Mouse (Mus musculus) intestine, embryonic 15.5 days (tissue): ENCODE results near the gene Triobp. TPM values are rescaled to one million over a fixed set of nuclear protein-coding genes. Genes with fewer than 3 reads are reported as not detected.

Source experiments
- ATAC-seq: fragments of 200-750 bp; cut with Nextera tagmentation; 2 replicates; pipeline ENCODE4 v1.8.0; 2017; ENCODE audit warnings: moderate TSS enrichment, moderate library complexity
- H3K27ac ChIP-seq: fragments of 300-500 bp; sonication (generic); 2 replicates; pipeline ENCODE4 v1.5.1; 2015; ENCODE audit warnings: mild to moderate bottlenecking, inconsistent platforms
- H3K27me3 ChIP-seq: fragments of 300-500 bp; sonication (generic); replicated peaks from 2 replicates; pipeline ENCODE4 v1.6.1; 2015; ENCODE audit warnings: inconsistent platforms
- H3K36me3 ChIP-seq: fragments of 300-500 bp; sonication (generic); 2 replicates; pipeline ENCODE4 v1.6.1; 2015; ENCODE audit warnings: inconsistent platforms
- H3K4me1 ChIP-seq: fragments of 300-500 bp; sonication (generic); replicated peaks from 2 replicates; pipeline ENCODE4 v1.6.1; 2015; ENCODE audit warnings: inconsistent platforms
- H3K4me2 ChIP-seq: fragments of 300-500 bp; sonication (generic); replicated peaks from 2 replicates; pipeline ENCODE4 v1.6.1; 2015; ENCODE audit warnings: mild to moderate bottlenecking, inconsistent platforms
- H3K4me3 ChIP-seq: fragments of 300-500 bp; sonication (generic); replicated peaks from 2 replicates; pipeline ENCODE4 v1.5.1; 2015; ENCODE audit warnings: inconsistent platforms
- H3K9ac ChIP-seq: fragments of 300-500 bp; sonication (generic); 2 replicates; pipeline ENCODE4 v1.6.1; 2015; ENCODE audit warnings: inconsistent platforms
- H3K9me3 ChIP-seq: fragments of 300-500 bp; sonication (generic); 2 replicates; pipeline ENCODE4 v1.6.1; 2016; ENCODE audit warnings: inconsistent platforms
- WGBS: fragments of 180-500 bp; shearing (Covaris S2); methylation state at CpG from one replicate; pipeline ENCODE4 v1.1.7; 2015; 5-methylcytosine and 5-hydroxymethylcytosine counted together
- polyA plus RNA-seq: library from polyadenylated mRNA; unstranded; fragments of >200 nt; fragmentation: Nextera tagmentation; extraction: Ambion mirVana; gene quantifications from 2 replicates; pipeline ENCODE4 v1.2.1, GENCODE M21; 2015

Triobp gene
- polyA plus RNA-seq, 1 experiment from 2014 or later, result 51.5 TPM

GRCm38 (mm10) chr15:79044837-79045236 lies 97.3 kb downstream of the Triobp start:
- Histone ChIP-seq H3K36me3 (no peaks in the 10 kb centered on the region), H3K4me1 (peaks cover 39% of the 10 kb centered on the region), H3K27ac (peak overlapping the region; percentile 58), H3K27me3 (peaks cover 28% of the 10 kb centered on the region), H3K4me2 (peak overlapping the region; percentile 15; the same call in 1 of the 2 replicates), H3K9me3 (no peaks in the 10 kb centered on the region), H3K9ac (no peak overlapping the region), H3K4me3 (no peak overlapping the region)
- peak; percentile 83 for ATAC-seq
- 12% methylated on average over 4 of the region's 4 CpGs for whole genome bisulfite sequencing

- WGBS, result 49% methylated on average over 4 of the region's 4 CpGs
- peaks cover 5% of the 10 kb centered on the region; the same call in 1 of the 2 replicates for H3K27me3 ChIP-seq
- H3K36me3 ChIP-seq, result peaks cover 5% of the 10 kb centered on the region
- peaks cover 27% of the 10 kb centered on the region for H3K4me1 ChIP-seq
- H3K9me3 ChIP-seq, result no peaks in the 10 kb centered on the region
- H3K4me3 ChIP-seq, result no peak overlapping the region
- no peak for ATAC-seq
- no peak overlapping the region for H3K4me2 ChIP-seq
- no peak overlapping the region for H3K27ac ChIP-seq
- H3K9ac ChIP-seq, result no peak overlapping the region
Observed at GRCm38 (mm10) chr15:79048186-79048585, 100.7 kb downstream of the Triobp start.

- peaks cover 25% of the 10 kb centered on the region for H3K36me3 ChIP-seq
- no peak overlapping the region for H3K4me3 ChIP-seq
- H3K27ac ChIP-seq, result peak overlapping the region; percentile 70; the same call in 1 of the 2 replicates
- WGBS, result 62% methylated on average over 9 of the region's 9 CpGs
- no peak overlapping the region for H3K9ac ChIP-seq
- no peaks in the 10 kb centered on the region for H3K9me3 ChIP-seq
- H3K4me1 ChIP-seq, result peaks cover 14% of the 10 kb centered on the region
- no peak overlapping the region for H3K4me2 ChIP-seq
- H3K27me3 ChIP-seq, result no peaks in the 10 kb centered on the region
- ATAC-seq, result peak; percentile 16
Observed at GRCm38 (mm10) chr15:79050160-79050845, 102.8 kb downstream of the Triobp start.

GRCm38 (mm10) chr15:79050964-79051363 lies 103.4 kb downstream of the Triobp start:
- H3K9ac ChIP-seq, result 0 out of 2 replicates have a peak overlapping the region, but pooled peaks have one; percentile 6
- H3K4me3 ChIP-seq, result no peak overlapping the region
- peak; percentile 11; the same call in 1 of the 2 replicates for ATAC-seq
- peak overlapping the region; percentile 70 for H3K27ac ChIP-seq
- peak overlapping the region; percentile 10; the same call in 1 of the 2 replicates for H3K4me2 ChIP-seq
- 77% methylated on average over 2 of the region's 2 CpGs for WGBS
- H3K27me3 ChIP-seq, result no peaks in the 10 kb centered on the region
- peaks cover 11% of the 10 kb centered on the region for H3K4me1 ChIP-seq
- H3K9me3 ChIP-seq, result no peaks in the 10 kb centered on the region
- peaks cover 31% of the 10 kb centered on the region for H3K36me3 ChIP-seq

GRCm38 (mm10) chr15:79051461-79052360 lies 104.2 kb downstream of the Triobp start:
- Histone ChIP-seq H3K4me1 (peaks cover 11% of the 10 kb centered on the region), H3K27me3 (no peaks in the 10 kb centered on the region), H3K9me3 (no peaks in the 10 kb centered on the region), H3K27ac (peak overlapping the region; percentile 70), H3K4me2 (peak overlapping the region; percentile 10; the same call in 1 of the 2 replicates), H3K36me3 (peaks cover 39% of the 10 kb centered on the region), H3K4me3 (no peak overlapping the region), H3K9ac (0 out of 2 replicates have a peak overlapping the region, but pooled peaks have one; percentile 6)
- peak; percentile 89 for ATAC-seq
- WGBS, result 59% methylated on average over 13 of the region's 13 CpGs

GRCm38 (mm10) chr15:79052366-79052765 lies 104.8 kb downstream of the Triobp start:
- peak overlapping the region; percentile 70; the same call in 1 of the 2 replicates for H3K27ac ChIP-seq
- no peak for ATAC-seq
- H3K4me3 ChIP-seq, result no peak overlapping the region
- no peak overlapping the region for H3K4me2 ChIP-seq
- WGBS, result 81% methylated on average over 2 of the region's 2 CpGs
- H3K9ac ChIP-seq, result no peak overlapping the region
- peaks cover 11% of the 10 kb centered on the region for H3K4me1 ChIP-seq
- no peaks in the 10 kb centered on the region for H3K27me3 ChIP-seq
- no peaks in the 10 kb centered on the region for H3K9me3 ChIP-seq
- peaks cover 43% of the 10 kb centered on the region for H3K36me3 ChIP-seq

Other genes starting within 250 kb of the Triobp start
- gene Elfn2, start 229.0 kb upstream of the Triobp start, polyA plus RNA-seq, result 0.08 and 0.29 TPM in 2 replicates
- 19.7 and 20.4 TPM in 2 replicates for gene Mfng, start 174.2 kb upstream of the Triobp start, polyA plus RNA-seq
- 6.9 and 7.3 TPM in 2 replicates for gene Card10, start 144.7 kb upstream of the Triobp start, polyA plus RNA-seq
- 44.0 and 47.5 TPM in 2 replicates for gene Cdc42ep1, start 105.1 kb upstream of the Triobp start, polyA plus RNA-seq
- gene Lgals2, start 92.2 kb upstream of the Triobp start, polyA plus RNA-seq, result 1,110 and 1,149 TPM in 2 replicates
- gene Gga1, start 70.5 kb upstream of the Triobp start, polyA plus RNA-seq, result 47.6 and 51.7 TPM in 2 replicates
- gene Gm49510, start 48.1 kb upstream of the Triobp start, polyA plus RNA-seq, result 0.23 and 0.42 TPM in 2 replicates
- gene Sh3bp1, start 48.0 kb upstream of the Triobp start, polyA plus RNA-seq, result 21.6 and 26.8 TPM in 2 replicates
- 11.0 TPM in 2 replicates for gene Pdxp, start 33.8 kb upstream of the Triobp start, polyA plus RNA-seq
- 996 and 1,059 TPM in 2 replicates for gene Lgals1, start 21.0 kb upstream of the Triobp start, polyA plus RNA-seq
- 41.4 and 42.3 TPM in 2 replicates for gene Nol12, start 12.8 kb upstream of the Triobp start, polyA plus RNA-seq
- 441 and 523 TPM in 2 replicates for gene H1f0, start 80.7 kb downstream of the Triobp start, polyA plus RNA-seq
- gene Galr3, start 94.2 kb downstream of the Triobp start, polyA plus RNA-seq, result 1.6 and 1.8 TPM in 2 replicates
- 53.5 and 56.2 TPM in 2 replicates for gene Ankrd54, start 115.2 kb downstream of the Triobp start, polyA plus RNA-seq
- 229 and 241 TPM in 2 replicates for gene Eif3l, start 127.5 kb downstream of the Triobp start, polyA plus RNA-seq
- 8.3 TPM in 2 replicates for gene Micall1, start 161.2 kb downstream of the Triobp start, polyA plus RNA-seq
- gene Polr2f, start 193.3 kb downstream of the Triobp start, polyA plus RNA-seq, result 311 and 328 TPM in 2 replicates
- gene 1700088E04Rik, start 193.5 kb downstream of the Triobp start, polyA plus RNA-seq, result 4.5 and 5.7 TPM in 2 replicates
- 7.9 and 8.2 TPM in 2 replicates for gene Sox10, start 217.5 kb downstream of the Triobp start, polyA plus RNA-seq